Mouse (Mus musculus): ENCODE measurements around the gene Gm11077. TPM values are rescaled to one million over a fixed set of nuclear protein-coding genes. Genes with fewer than 3 reads are reported as not detected.

Gene Gm11077
- not detected in 2 replicates for polyA plus RNA-seq (2014; fragmentation: Nextera tagmentation; extraction: Ambion mirVana)

DNA sequence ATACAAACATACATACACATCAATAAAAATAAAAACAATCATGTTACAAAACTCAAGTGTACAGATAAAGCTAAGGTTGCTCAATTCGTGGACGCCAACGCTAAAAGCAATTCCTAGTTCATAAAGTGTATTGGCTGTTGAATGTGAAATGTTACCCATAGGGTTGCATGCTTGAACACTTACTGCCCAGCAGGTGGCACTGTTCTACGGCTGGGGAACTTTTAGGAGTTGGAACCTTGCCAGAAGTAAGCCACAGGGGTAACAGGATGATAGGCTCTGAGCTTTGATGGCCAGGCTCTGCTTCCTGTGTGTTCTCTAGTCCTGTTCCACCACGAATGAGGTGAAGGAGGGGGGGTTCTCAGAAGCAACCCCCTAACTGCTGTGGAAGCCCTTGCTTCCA, at the start of gene Gm11077:
Gene Gm11077, plus strand, starts transcription at position 13 of the 400 bp plus-strand sequence.
- ATAC-seq (ENCODE audit: insufficient read depth) = no peak
- TF ChIP-seq CTCF (IDR thresholded peaks at IDR 0.05; ENCODE audit: low read depth) = peak; percentile 41
- no peaks in the 10 kb centered on the region for H3K9me3 ChIP-seq (ENCODE audit: low read depth, low read length)
- no peak for DNase-seq
- no peaks in the 10 kb centered on the region for H3K4me1 ChIP-seq (ENCODE audit: insufficient read depth)
- H3K9ac ChIP-seq = no peak within 1 kb of the TSS
- H3K36me3 ChIP-seq (ENCODE audit: insufficient read depth) = no peaks in the 10 kb centered on the region
- WGBS = 91% methylated on average over 5 of the region's 5 CpGs
- no peak within 1 kb of the TSS for H3K4me2 ChIP-seq
- H3K27ac ChIP-seq (ENCODE audit: low read depth) = no peak within 1 kb of the TSS
- H3K4me3 ChIP-seq (ENCODE audit: low read depth, low read length) = no peak within 1 kb of the TSS
- H3K27me3 ChIP-seq (ENCODE audit: insufficient read depth, low read length) = no peaks in the 10 kb centered on the region

GRCm38 (mm10) chr6:140680713-140681112, 48.4 kb upstream of the Gm11077 start:
- Histone ChIP-seq H3K9me3 (ENCODE audit: low read depth, low read length) (no peaks in the 10 kb centered on the region), H3K27me3 (ENCODE audit: insufficient read depth, low read length) (no peaks in the 10 kb centered on the region), H3K9ac (no peak overlapping the region), H3K36me3 (ENCODE audit: insufficient read depth) (no peaks in the 10 kb centered on the region), H3K4me2 (no peak overlapping the region), H3K4me3 (ENCODE audit: low read depth, low read length) (no peak overlapping the region), H3K4me1 (ENCODE audit: insufficient read depth) (peaks cover 11% of the 10 kb centered on the region; the same call in 1 of the 2 replicates), H3K27ac (ENCODE audit: low read depth) (no peak overlapping the region)
- 62% methylated on average over 7 of the region's 7 CpGs for WGBS
- TF ChIP-seq CTCF (IDR thresholded peaks at IDR 0.05; ENCODE audit: low read depth) = no peak
- DNase-seq (no peak), ATAC-seq (ENCODE audit: insufficient read depth) (no peak)

DNA sequence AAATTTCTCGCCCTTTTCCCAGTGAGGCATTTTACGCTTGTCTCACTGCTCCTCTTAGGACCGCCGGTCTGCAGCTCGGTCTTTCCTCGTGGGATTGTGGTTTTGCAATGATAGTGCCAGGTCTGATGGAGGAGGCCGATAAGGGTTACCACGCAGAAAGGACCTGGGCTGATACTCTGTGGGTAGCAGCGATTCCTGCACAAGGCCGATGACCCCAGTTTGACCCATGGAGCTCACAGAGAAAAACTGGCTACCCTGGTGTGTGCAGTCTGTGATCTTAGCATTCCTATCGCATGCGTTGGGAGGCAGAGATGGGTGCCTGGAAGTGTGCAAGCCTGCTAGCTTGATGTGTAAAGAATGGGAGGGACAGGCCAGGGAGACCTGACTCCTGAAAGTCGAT, 46.3 kb upstream of the Gm11077 start:
- ATAC-seq (ENCODE audit: insufficient read depth) (no peak; the same call in 1 of the 2 replicates), DNase-seq (peak; percentile 50)
- Histone ChIP-seq H3K4me1 (ENCODE audit: insufficient read depth) (peaks cover 11% of the 10 kb centered on the region; the same call in 1 of the 2 replicates), H3K9ac (no peak overlapping the region), H3K36me3 (ENCODE audit: insufficient read depth) (no peaks in the 10 kb centered on the region), H3K27me3 (ENCODE audit: insufficient read depth, low read length) (no peaks in the 10 kb centered on the region), H3K4me3 (ENCODE audit: low read depth, low read length) (no peak overlapping the region), H3K27ac (ENCODE audit: low read depth) (no peak overlapping the region), H3K9me3 (ENCODE audit: low read depth, low read length) (no peaks in the 10 kb centered on the region), H3K4me2 (no peak overlapping the region)
- TF ChIP-seq CTCF (IDR thresholded peaks at IDR 0.05; ENCODE audit: low read depth) = no peak
- WGBS = 34% methylated on average over 13 of the region's 13 CpGs

GRCm38 (mm10) chr6:140684403-140684802, 44.7 kb upstream of the Gm11077 start:
- Histone ChIP-seq H3K36me3 (ENCODE audit: insufficient read depth) (no peaks in the 10 kb centered on the region), H3K27me3 (ENCODE audit: insufficient read depth, low read length) (no peaks in the 10 kb centered on the region), H3K27ac (ENCODE audit: low read depth) (no peak overlapping the region), H3K4me2 (no peak overlapping the region), H3K4me1 (ENCODE audit: insufficient read depth) (no peaks in the 10 kb centered on the region), H3K4me3 (ENCODE audit: low read depth, low read length) (no peak overlapping the region), H3K9me3 (ENCODE audit: low read depth, low read length) (no peaks in the 10 kb centered on the region), H3K9ac (no peak overlapping the region)
- 87% methylated on average over 11 of the region's 11 CpGs for WGBS
- ATAC-seq (ENCODE audit: insufficient read depth) = no peak
- no peak for TF ChIP-seq CTCF (IDR thresholded peaks at IDR 0.05; ENCODE audit: low read depth)
- no peak for DNase-seq

DNA sequence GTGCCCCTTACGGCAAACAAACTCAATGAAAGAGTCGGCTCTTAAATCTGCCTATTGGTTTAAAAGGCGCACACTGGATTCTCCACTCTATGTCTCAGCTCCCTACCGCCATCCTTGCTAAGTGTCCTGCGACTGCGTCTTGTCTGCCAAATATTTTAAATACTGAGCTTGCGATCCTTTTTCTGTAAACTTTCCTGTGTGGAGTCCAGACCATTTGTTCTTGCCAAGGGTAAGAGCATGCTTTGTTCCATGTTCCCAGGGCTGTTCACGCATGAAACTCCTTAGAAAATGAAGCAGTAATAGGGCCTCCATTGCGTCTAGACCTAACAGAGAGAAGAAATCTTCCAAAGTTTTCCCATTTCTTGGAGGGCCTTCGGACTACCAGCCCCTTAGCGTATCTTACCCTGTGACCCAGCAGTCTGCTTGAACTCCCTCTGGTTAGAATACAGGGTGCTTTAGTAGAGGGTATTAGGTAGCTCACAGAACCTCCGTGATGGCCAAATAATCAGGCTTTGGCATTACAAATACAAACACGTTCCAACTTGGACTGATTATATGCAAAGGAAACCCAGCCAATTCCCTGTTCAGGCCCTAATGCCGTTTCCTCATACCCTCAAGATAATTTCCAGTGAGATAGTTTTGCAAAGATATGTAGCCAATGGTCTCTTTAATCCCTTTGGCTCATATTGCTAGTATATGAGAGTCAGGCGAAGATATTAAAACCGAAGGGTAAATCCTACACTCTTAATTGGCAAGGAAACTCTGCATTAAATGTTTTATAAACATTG, 39.3 kb upstream of the Gm11077 start:
- H3K4me2 ChIP-seq = no peak overlapping the region
- TF ChIP-seq CTCF (IDR thresholded peaks at IDR 0.05; ENCODE audit: low read depth) = no peak
- no peaks in the 10 kb centered on the region for H3K36me3 ChIP-seq (ENCODE audit: insufficient read depth)
- H3K4me3 ChIP-seq (ENCODE audit: low read depth, low read length) = no peak overlapping the region
- peak overlapping the region; percentile 72 for H3K27ac ChIP-seq (ENCODE audit: low read depth)
- WGBS = 57% methylated on average over 16 of the region's 16 CpGs
- ATAC-seq (ENCODE audit: insufficient read depth) = peak; percentile 67
- peak; percentile 76 for DNase-seq
- no peak overlapping the region for H3K9ac ChIP-seq
- H3K27me3 ChIP-seq (ENCODE audit: insufficient read depth, low read length) = no peaks in the 10 kb centered on the region
- H3K4me1 ChIP-seq (ENCODE audit: insufficient read depth) = no peaks in the 10 kb centered on the region
- no peaks in the 10 kb centered on the region for H3K9me3 ChIP-seq (ENCODE audit: low read depth, low read length)

GRCm38 (mm10) chr6:140692160-140692559, 36.9 kb upstream of the Gm11077 start:
- DNase-seq (no peak), ATAC-seq (ENCODE audit: insufficient read depth) (no peak)
- no peaks in the 10 kb centered on the region for H3K9me3 ChIP-seq (ENCODE audit: low read depth, low read length)
- no peak overlapping the region for H3K4me3 ChIP-seq (ENCODE audit: low read depth, low read length)
- H3K27ac ChIP-seq (ENCODE audit: low read depth) = no peak overlapping the region
- H3K27me3 ChIP-seq (ENCODE audit: insufficient read depth, low read length) = no peaks in the 10 kb centered on the region
- WGBS = 67% methylated on average over 6 of the region's 6 CpGs
- no peak overlapping the region for H3K9ac ChIP-seq
- H3K4me2 ChIP-seq = no peak overlapping the region
- H3K4me1 ChIP-seq (ENCODE audit: insufficient read depth) = no peaks in the 10 kb centered on the region
- no peaks in the 10 kb centered on the region for H3K36me3 ChIP-seq (ENCODE audit: insufficient read depth)
- TF ChIP-seq CTCF (IDR thresholded peaks at IDR 0.05; ENCODE audit: low read depth) = no peak

DNA sequence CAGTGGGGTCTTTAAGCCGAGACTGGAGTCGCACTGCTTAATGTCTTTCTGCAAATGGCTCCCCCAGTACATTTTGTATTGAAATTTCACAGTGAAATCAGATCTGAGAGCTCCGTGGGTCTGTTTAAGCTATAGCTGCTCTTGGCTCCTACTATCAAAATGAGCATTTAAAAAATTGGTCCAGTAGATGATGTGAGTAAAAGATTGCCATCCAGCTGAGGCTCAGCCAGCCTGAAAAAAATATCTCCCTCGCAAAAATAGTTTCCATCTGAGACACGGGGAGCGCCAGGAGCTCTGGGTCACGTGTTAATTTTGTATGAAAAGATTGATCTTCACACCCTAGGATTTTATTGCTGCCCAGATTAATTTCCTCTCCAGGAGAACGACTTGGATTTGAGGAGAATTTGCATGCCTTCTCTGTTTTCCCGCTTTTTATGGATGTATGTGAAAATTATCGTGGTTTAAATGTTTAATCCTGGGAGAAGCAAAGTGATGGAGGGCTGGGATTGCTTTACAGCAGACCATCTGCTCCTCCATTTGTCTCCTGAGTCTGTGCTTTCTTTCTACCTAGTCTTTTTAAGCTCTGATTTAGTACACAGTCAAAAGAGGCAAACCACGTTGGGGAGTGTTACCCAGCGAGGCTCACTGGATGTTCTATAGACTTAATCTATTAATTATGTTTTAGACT, 32.7 kb upstream of the Gm11077 start:
- no peak for DNase-seq
- no peak overlapping the region for H3K27ac ChIP-seq (ENCODE audit: low read depth)
- no peak overlapping the region for H3K4me2 ChIP-seq
- TF ChIP-seq CTCF (IDR thresholded peaks at IDR 0.05; ENCODE audit: low read depth) = no peak
- H3K9me3 ChIP-seq (ENCODE audit: low read depth, low read length) = no peaks in the 10 kb centered on the region
- H3K4me3 ChIP-seq (ENCODE audit: low read depth, low read length) = no peak overlapping the region
- no peak for ATAC-seq (ENCODE audit: insufficient read depth)
- no peaks in the 10 kb centered on the region for H3K27me3 ChIP-seq (ENCODE audit: insufficient read depth, low read length)
- 71% methylated on average over 12 of the region's 12 CpGs for WGBS
- H3K9ac ChIP-seq = no peak overlapping the region
- H3K4me1 ChIP-seq (ENCODE audit: insufficient read depth) = no peaks in the 10 kb centered on the region
- H3K36me3 ChIP-seq (ENCODE audit: insufficient read depth) = no peaks in the 10 kb centered on the region

All from lung, embryonic 14.5 days (tissue).